Mouse (Mus musculus) olfactory bulb, adult 2 months (tissue): ENCODE results near the gene Pitpnm3.

Experiments
- CTCF ChIP-seq: fragments of 200-500 bp; IDR thresholded peaks from 2 replicates; pipeline ENCODE4 v1.5.1; 2012; ENCODE audit warnings: low read depth, mild to moderate bottlenecking, low read length, moderate library complexity; ENCODE audit not compliant: insufficient read depth
- POLR2A ChIP-seq: fragments of 200-500 bp; IDR thresholded peaks from 2 replicates; pipeline ENCODE4 v1.6.1; 2012; ENCODE audit warnings: mild to moderate bottlenecking, low read depth, low read length, moderate library complexity; ENCODE audit not compliant: insufficient read depth

GRCm38 (mm10) chr11:72049171-72049759 lies 86.3 kb downstream of the Pitpnm3 start:
- TF ChIP-seq CTCF = no peak
- TF ChIP-seq POLR2A = no peak
